Mouse (Mus musculus): ENCODE results near the gene Cadm2.

DNA sequence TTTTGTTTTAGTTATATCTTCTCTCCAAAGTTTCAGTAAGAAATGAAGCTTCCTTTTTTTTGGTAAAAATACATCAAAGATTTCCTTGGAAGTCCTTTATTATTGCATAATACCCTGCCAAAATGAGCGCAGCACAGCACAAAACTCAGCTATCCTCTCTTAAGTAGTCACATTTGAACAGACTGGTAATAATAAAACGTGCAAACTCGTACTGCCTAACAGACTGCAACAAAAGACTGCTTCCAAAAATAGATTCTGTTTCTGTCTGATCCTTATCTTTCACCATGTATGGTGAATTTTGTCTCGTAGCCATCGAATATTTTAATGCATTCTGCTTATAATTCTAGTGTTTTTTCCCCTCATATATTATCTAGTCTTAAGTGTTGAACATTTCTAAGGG, 45.2 kb downstream of the Cadm2 start:
- TF ChIP-seq CTCF (IDR thresholded peaks at IDR 0.05; ENCODE audit: extremely low read depth, insufficient read depth, insufficient read length, insufficient replicate concordance) = no peak
- no peak for TF ChIP-seq POLR2A (IDR thresholded peaks at IDR 0.05; ENCODE audit: low read depth, low read length)
